Mouse (Mus musculus): Measurements from ENCODE around the gene Ncln. TPM values are rescaled to one million over a fixed set of nuclear protein-coding genes. Genes with fewer than 3 reads are reported as not detected.

The Ncln gene
- polyA plus RNA-seq (2014; fragmentation: Illumina TruSeq; extraction: RNeasy Lipid Tissue Mini Kit (QIAGEN cat#74804); ENCODE audit: low read depth, low replicate concordance), result 0.53 TPM

DNA sequence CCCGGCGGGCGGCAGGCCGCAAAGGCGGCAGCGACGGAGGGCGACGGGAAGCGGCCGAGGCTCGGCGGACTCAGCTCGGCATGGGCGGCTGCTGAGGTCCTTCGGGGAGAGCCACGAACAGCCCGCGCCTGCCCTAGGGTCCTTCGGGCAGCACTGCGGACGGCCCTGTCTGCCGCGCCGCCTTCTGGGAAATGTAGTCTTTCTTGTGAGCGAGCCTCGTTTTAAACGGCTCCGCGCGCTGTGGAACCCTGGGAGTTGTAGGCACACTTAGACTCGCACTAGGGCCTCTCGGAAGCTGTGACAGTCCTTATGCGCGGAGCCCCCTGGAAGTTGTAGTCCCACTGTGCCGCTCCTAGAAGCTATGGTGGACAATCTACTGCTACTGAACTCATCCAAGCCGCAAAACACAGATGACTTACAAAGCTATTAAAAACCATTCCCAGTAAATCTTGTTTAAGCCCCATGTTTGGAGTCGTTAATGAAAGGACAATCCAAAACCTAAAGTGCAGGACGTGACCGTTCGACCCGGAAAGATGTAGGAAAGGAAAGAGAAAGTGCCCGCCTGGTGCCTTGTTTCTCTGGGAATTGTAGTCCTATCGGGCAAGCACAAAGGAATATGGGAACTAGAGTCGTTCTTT, at the start of gene Ncln:
Ncln (minus strand) TSS at position 129 of the 638 bp plus-strand sequence.

GRCm38 (mm10) chr10:81545161-81545747, 49.1 kb upstream of the Ncln start, which contains the start of gene Gna11:
Gene Gna11 (minus strand): TSS chr10:81545190.

DNA sequence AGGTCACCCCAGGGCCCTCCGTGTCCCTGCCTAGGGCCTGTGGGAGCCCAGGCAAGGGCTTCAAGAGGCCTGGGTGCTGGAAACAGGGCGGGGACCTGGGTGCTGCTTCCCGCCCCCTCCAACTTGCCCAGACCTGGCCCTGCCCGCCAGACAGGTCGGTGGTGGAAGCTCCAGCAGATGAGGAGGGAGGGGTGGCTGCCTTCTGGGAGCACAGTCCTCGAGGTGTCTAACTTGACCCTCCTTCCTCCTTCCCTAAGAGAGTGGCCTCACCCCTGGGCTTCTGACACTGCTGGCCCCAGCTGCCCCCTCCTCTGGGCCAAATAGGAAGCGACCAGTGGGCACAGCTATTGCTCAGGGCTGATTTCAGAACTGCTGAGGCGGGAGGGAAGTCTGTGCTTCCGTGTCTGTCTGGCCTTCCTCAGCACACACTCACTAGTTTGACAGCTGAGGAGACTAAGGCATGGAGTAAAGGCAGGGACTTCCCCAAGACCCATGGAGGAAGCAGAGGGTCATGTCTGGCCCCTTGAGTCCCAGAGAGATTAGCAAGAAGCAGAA, 27.9 kb upstream of the Ncln start, which contains the start of gene Gna15:
Gna15 (minus strand) TSS at position 175 of the 555 bp plus-strand sequence.

DNA sequence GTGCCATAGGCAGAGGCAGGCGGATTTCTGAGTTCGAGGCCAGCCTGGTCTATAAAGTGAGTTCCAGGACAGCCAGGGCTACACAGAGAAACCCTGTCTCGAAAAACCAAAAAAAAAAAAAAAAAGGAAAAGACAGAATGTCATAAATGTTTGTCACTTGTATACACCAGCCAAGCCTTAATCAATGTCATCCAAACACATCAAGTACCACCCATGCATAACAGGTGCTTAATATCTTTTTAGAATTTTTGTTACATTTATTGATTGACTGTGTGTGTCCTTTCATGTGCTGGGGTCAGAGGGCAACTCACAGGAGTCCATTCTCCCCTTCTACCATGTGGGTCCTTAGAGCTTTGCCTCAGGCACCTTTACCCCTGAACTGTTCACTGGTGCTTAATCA, 3.8 kb upstream of the Ncln start, which contains the start of gene S1pr4:
S1pr4 (minus strand) TSS at position 101 of the 400 bp plus-strand sequence.

DNA sequence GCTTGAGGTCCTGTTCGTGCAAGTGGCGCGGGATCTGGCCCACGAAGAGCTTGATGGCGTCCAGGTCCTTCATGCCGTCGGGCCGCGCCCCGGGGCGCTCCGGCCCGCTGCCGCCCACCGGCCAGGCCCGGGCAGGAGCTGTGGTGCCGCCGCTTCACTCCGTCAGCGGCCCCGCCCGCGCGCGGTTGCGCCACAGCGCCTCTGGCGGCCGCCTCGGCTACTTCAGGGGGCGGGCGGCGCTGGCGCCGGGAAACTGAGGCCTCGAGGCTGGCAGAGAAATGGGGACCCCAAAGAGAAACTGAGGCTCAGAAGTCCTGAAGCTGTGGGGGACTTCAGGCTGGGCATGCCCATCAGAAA, 13.7 kb downstream of the Ncln start, which contains the start of gene Celf5:
Celf5 (minus strand) TSS at position 177 of the 357 bp plus-strand sequence.

DNA sequence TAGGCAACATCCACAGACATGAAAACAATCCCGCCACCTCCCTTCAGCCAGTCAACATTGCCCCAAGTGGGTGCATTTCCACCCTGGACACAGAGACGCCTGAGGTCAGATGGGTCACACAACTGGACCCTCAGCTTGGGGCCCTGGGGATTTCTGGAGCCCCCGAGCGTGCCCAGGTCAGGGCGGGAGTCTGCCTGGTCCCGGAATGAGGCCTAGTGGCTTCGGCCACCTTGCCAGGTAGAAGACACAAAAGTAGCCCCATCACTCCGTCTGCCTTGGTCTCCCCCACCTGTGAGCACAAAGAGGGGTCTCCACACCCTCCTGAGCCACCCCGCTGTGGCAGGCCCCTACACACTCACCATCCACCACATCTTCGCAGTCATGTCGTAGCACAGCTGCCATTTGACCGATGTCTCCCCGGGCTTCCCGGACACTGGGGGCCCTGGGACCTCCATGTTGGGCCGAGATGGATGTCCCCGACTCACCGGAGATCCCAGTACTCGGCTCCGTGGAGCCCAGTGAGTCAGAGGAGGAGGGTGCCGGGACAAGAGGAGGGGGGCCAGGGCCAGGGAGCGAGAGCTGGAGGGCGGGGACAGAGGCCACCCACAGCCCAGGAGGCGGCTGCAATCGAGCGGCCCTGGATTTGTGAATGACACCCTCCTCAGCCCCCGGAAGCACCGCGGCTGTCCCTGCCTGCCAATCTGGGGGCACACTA, 40.9 kb downstream of the Ncln start, which contains the start of gene Nfic:
Nfic (minus strand) TSS at position 455 of the 715 bp plus-strand sequence.

Other genes with a start within 250 kb of the Ncln start
- not detected for gene Matk, start 243.5 kb downstream of the Ncln start, polyA plus RNA-seq (2014; fragmentation: Illumina TruSeq; extraction: RNeasy Lipid Tissue Mini Kit (QIAGEN cat#74804); ENCODE audit: low read depth, low replicate concordance)
- gene Mrpl54, start 229.5 kb downstream of the Ncln start, polyA plus RNA-seq (2014; fragmentation: Illumina TruSeq; extraction: RNeasy Lipid Tissue Mini Kit (QIAGEN cat#74804); ENCODE audit: low read depth, low replicate concordance), result 1.6 TPM
- gene Apba3, start 229.4 kb downstream of the Ncln start, polyA plus RNA-seq (2014; fragmentation: Illumina TruSeq; extraction: RNeasy Lipid Tissue Mini Kit (QIAGEN cat#74804); ENCODE audit: low read depth, low replicate concordance), result not detected
- gene Tjp3, start 204.8 kb downstream of the Ncln start, polyA plus RNA-seq (2014; fragmentation: Illumina TruSeq; extraction: RNeasy Lipid Tissue Mini Kit (QIAGEN cat#74804); ENCODE audit: low read depth, low replicate concordance), result 2.5 TPM
- gene Pip5k1c, start 203.4 kb downstream of the Ncln start, polyA plus RNA-seq (2014; fragmentation: Illumina TruSeq; extraction: RNeasy Lipid Tissue Mini Kit (QIAGEN cat#74804); ENCODE audit: low read depth, low replicate concordance), result 1.1 TPM
- 0.16 TPM for gene Cactin, start 175.3 kb downstream of the Ncln start, polyA plus RNA-seq (2014; fragmentation: Illumina TruSeq; extraction: RNeasy Lipid Tissue Mini Kit (QIAGEN cat#74804); ENCODE audit: low read depth, low replicate concordance)
- gene Tbxa2r, start 167.7 kb downstream of the Ncln start, polyA plus RNA-seq (2014; fragmentation: Illumina TruSeq; extraction: RNeasy Lipid Tissue Mini Kit (QIAGEN cat#74804); ENCODE audit: low read depth, low replicate concordance), result not detected
- gene Gipc3, start 153.1 kb downstream of the Ncln start, polyA plus RNA-seq (2014; fragmentation: Illumina TruSeq; extraction: RNeasy Lipid Tissue Mini Kit (QIAGEN cat#74804); ENCODE audit: low read depth, low replicate concordance), result not detected
- gene Hmg20b, start 145.9 kb downstream of the Ncln start, polyA plus RNA-seq (2014; fragmentation: Illumina TruSeq; extraction: RNeasy Lipid Tissue Mini Kit (QIAGEN cat#74804); ENCODE audit: low read depth, low replicate concordance), result 5.1 TPM
- gene Mfsd12, start 138.9 kb downstream of the Ncln start, polyA plus RNA-seq (2014; fragmentation: Illumina TruSeq; extraction: RNeasy Lipid Tissue Mini Kit (QIAGEN cat#74804); ENCODE audit: low read depth, low replicate concordance), result 0.24 TPM
- gene 4930404N11Rik, start 130.6 kb downstream of the Ncln start, polyA plus RNA-seq (2014; fragmentation: Illumina TruSeq; extraction: RNeasy Lipid Tissue Mini Kit (QIAGEN cat#74804); ENCODE audit: low read depth, low replicate concordance), result not detected
- gene Fzr1, start 117.9 kb downstream of the Ncln start, polyA plus RNA-seq (2014; fragmentation: Illumina TruSeq; extraction: RNeasy Lipid Tissue Mini Kit (QIAGEN cat#74804); ENCODE audit: low read depth, low replicate concordance), result not detected
- gene Dohh, start 112.0 kb downstream of the Ncln start, polyA plus RNA-seq (2014; fragmentation: Illumina TruSeq; extraction: RNeasy Lipid Tissue Mini Kit (QIAGEN cat#74804); ENCODE audit: low read depth, low replicate concordance), result not detected
- not detected for gene Gm48551, start 111.9 kb downstream of the Ncln start, polyA plus RNA-seq (2014; fragmentation: Illumina TruSeq; extraction: RNeasy Lipid Tissue Mini Kit (QIAGEN cat#74804); ENCODE audit: low read depth, low replicate concordance)
- gene Gm48552, start 107.4 kb downstream of the Ncln start, polyA plus RNA-seq (2014; fragmentation: Illumina TruSeq; extraction: RNeasy Lipid Tissue Mini Kit (QIAGEN cat#74804); ENCODE audit: low read depth, low replicate concordance), result not detected
- 25.1 TPM for gene Smim24, start 103.3 kb downstream of the Ncln start, polyA plus RNA-seq (2014; fragmentation: Illumina TruSeq; extraction: RNeasy Lipid Tissue Mini Kit (QIAGEN cat#74804); ENCODE audit: low read depth, low replicate concordance)
- 11.8 TPM for gene Nfic, start 40.8 kb downstream of the Ncln start, polyA plus RNA-seq (2014; fragmentation: Illumina TruSeq; extraction: RNeasy Lipid Tissue Mini Kit (QIAGEN cat#74804); ENCODE audit: low read depth, low replicate concordance)
- not detected for gene Celf5, start 13.7 kb downstream of the Ncln start, polyA plus RNA-seq (2014; fragmentation: Illumina TruSeq; extraction: RNeasy Lipid Tissue Mini Kit (QIAGEN cat#74804); ENCODE audit: low read depth, low replicate concordance)
- not detected for gene S1pr4, start 3.7 kb upstream of the Ncln start, polyA plus RNA-seq (2014; fragmentation: Illumina TruSeq; extraction: RNeasy Lipid Tissue Mini Kit (QIAGEN cat#74804); ENCODE audit: low read depth, low replicate concordance)
- gene Gna15, start 27.8 kb upstream of the Ncln start, polyA plus RNA-seq (2014; fragmentation: Illumina TruSeq; extraction: RNeasy Lipid Tissue Mini Kit (QIAGEN cat#74804); ENCODE audit: low read depth, low replicate concordance), result not detected
- 2.5 TPM for gene Gna11, start 48.8 kb upstream of the Ncln start, polyA plus RNA-seq (2014; fragmentation: Illumina TruSeq; extraction: RNeasy Lipid Tissue Mini Kit (QIAGEN cat#74804); ENCODE audit: low read depth, low replicate concordance)
- 18.4 TPM for gene Aes, start 63.1 kb upstream of the Ncln start, polyA plus RNA-seq (2014; fragmentation: Illumina TruSeq; extraction: RNeasy Lipid Tissue Mini Kit (QIAGEN cat#74804); ENCODE audit: low read depth, low replicate concordance)
- 6.3 TPM for gene Tle2, start 78.2 kb upstream of the Ncln start, polyA plus RNA-seq (2014; fragmentation: Illumina TruSeq; extraction: RNeasy Lipid Tissue Mini Kit (QIAGEN cat#74804); ENCODE audit: low read depth, low replicate concordance)
- 0.73 TPM for gene Tle6, start 104.7 kb upstream of the Ncln start, polyA plus RNA-seq (2014; fragmentation: Illumina TruSeq; extraction: RNeasy Lipid Tissue Mini Kit (QIAGEN cat#74804); ENCODE audit: low read depth, low replicate concordance)
- gene BC025920, start 109.9 kb upstream of the Ncln start, polyA plus RNA-seq (2014; fragmentation: Illumina TruSeq; extraction: RNeasy Lipid Tissue Mini Kit (QIAGEN cat#74804); ENCODE audit: low read depth, low replicate concordance), result 2.3 TPM
- not detected for gene Sirt6, start 131.4 kb upstream of the Ncln start, polyA plus RNA-seq (2014; fragmentation: Illumina TruSeq; extraction: RNeasy Lipid Tissue Mini Kit (QIAGEN cat#74804); ENCODE audit: low read depth, low replicate concordance)
- gene Ankrd24, start 132.1 kb upstream of the Ncln start, polyA plus RNA-seq (2014; fragmentation: Illumina TruSeq; extraction: RNeasy Lipid Tissue Mini Kit (QIAGEN cat#74804); ENCODE audit: low read depth, low replicate concordance), result 2.0 TPM
- gene Gm10778, start 152.7 kb upstream of the Ncln start, polyA plus RNA-seq (2014; fragmentation: Illumina TruSeq; extraction: RNeasy Lipid Tissue Mini Kit (QIAGEN cat#74804); ENCODE audit: low read depth, low replicate concordance), result 13.7 TPM
- gene Zfp433, start 208.4 kb upstream of the Ncln start, polyA plus RNA-seq (2014; fragmentation: Illumina TruSeq; extraction: RNeasy Lipid Tissue Mini Kit (QIAGEN cat#74804); ENCODE audit: low read depth, low replicate concordance), result 19.9 TPM

Measured in kidney, adult 10 weeks (tissue).